Mouse (Mus musculus): Measurements from ENCODE around the gene Proca1. TPM values are rescaled to one million over a fixed set of nuclear protein-coding genes. Genes with fewer than 3 reads are reported as not detected.
"Not testable (repeated sequence)": the region's sequence is repeated elsewhere in the genome, so short reads cannot be mapped to it uniquely, and the experiment has no call there.

Gene Proca1
- polyA plus RNA-seq, 1 experiment from 2014 or later: 8.1 TPM

DNA sequence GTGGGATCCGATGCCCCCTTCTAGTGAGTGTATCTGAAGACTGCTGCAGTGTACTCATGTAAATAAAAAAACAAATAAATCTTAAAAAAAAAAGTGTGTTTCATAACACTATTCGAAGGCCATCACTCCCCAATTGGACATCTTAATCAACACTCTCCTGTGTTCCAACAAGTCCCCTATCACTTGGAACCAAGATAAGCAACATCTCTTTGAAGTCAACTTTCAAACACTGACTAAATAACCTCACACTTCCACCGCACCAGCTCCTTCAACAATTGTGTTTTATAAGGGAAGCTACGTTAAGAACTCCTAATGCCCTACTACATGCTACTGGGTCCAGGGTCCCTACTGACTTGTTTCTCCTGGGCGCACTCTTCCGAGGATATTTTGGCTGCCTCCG is 10.7 kb upstream of the Proca1 start:
- TF ChIP-seq EP300 (IDR thresholded peaks at IDR 0.05): no peak
- TF ChIP-seq CTCF (IDR thresholded peaks at IDR 0.05): no peak
- H3K9me3 ChIP-seq (ENCODE audit: low read length): no peaks in the 10 kb centered on the region
- DNase-seq (ENCODE audit: low spot score) (no peak), ATAC-seq (no peak)
- H3K4me2 ChIP-seq (replicated peaks; ENCODE audit: low read depth, low read length): peak overlapping the region; percentile 67
- peak overlapping the region; percentile 72 for H3K4me3 ChIP-seq (ENCODE audit: low read depth, low read length)
- WGBS: under 1% methylated on average over 7 of the region's 7 CpGs
- H3K27me3 ChIP-seq (replicated peaks; ENCODE audit: insufficient read depth, low read length): no peaks in the 10 kb centered on the region
- H3K27ac ChIP-seq (ENCODE audit: low read length): no peak overlapping the region
- H3K4me1 ChIP-seq (ENCODE audit: insufficient read depth, low read depth, low read length): peaks cover 13% of the 10 kb centered on the region; the same call in 1 of the 2 replicates
- peak overlapping the region; percentile 58 for H3K9ac ChIP-seq (replicated peaks; ENCODE audit: low read depth)
- peaks cover 11% of the 10 kb centered on the region; the same call in 1 of the 2 replicates for H3K36me3 ChIP-seq (ENCODE audit: insufficient read depth, low read length)

DNA sequence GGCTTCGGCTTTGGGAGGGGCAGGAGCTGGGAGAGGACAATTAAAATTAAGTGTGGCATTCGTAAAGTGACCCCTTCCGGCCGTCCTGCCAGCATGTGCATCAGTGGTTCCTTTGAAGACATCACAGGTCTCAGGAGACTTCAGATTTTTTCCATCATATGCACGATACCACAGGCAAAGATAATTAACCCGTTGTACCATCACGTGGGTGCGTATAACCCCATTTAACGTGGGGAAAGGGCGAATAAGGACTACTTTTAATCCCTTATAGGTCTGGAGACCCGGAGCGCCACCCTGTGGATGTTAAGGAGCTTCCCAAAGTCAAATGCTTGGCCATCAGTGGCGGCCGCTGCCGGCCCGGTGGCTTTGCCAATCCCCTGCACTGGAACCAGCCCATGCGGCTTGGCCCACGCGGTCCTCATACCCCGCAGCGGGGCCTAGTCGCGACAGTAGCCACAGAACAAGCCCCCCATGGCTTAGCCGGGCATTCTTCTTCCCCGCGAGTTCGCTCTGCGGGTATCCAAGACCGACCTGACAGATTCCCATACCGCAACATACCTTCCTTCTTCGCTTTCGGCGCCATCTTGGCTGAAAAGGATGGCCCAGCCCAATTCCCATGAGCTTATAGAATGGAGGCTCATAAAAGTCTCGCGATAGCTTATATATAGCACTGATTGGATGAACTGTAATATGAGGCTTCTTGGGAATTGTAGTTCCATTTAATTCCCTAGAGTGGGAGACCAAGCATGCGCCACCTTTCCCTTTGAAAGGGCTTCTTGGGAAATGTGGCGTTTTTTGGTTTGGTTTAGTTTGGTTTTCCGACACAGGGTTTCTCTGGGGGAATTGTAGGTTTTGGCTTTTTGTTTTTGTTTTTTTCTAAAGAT is 10.0 kb upstream of the Proca1 start, which contains the start of gene Rpl23a:
TSS of gene Rpl23a (minus strand) at position 624 of the 884 bp plus-strand sequence.
- Histone ChIP-seq H3K4me3 (ENCODE audit: low read depth, low read length) (peak within 1 kb of the TSS; percentile 72), H3K4me2 (replicated peaks; ENCODE audit: low read depth, low read length) (peak within 1 kb of the TSS; percentile 67), H3K9me3 (ENCODE audit: low read length) (no peaks in the 10 kb centered on the region), H3K4me1 (ENCODE audit: insufficient read depth, low read depth, low read length) (peaks cover 13% of the 10 kb centered on the region; the same call in 1 of the 2 replicates), H3K9ac (replicated peaks; ENCODE audit: low read depth) (peak within 1 kb of the TSS; percentile 58), H3K27ac (ENCODE audit: low read length) (peak within 1 kb of the TSS; percentile 84), H3K36me3 (ENCODE audit: insufficient read depth, low read length) (peaks cover 11% of the 10 kb centered on the region; the same call in 1 of the 2 replicates), H3K27me3 (replicated peaks; ENCODE audit: insufficient read depth, low read length) (no peaks in the 10 kb centered on the region)
- ATAC-seq (peak; percentile 88), DNase-seq (ENCODE audit: low spot score) (peak; percentile 99)
- under 1% methylated on average over 38 of the region's 38 CpGs for WGBS
- TF ChIP-seq EP300 (IDR thresholded peaks at IDR 0.05) (peak; percentile 67), CTCF (IDR thresholded peaks at IDR 0.05) (peak; percentile 61)

DNA sequence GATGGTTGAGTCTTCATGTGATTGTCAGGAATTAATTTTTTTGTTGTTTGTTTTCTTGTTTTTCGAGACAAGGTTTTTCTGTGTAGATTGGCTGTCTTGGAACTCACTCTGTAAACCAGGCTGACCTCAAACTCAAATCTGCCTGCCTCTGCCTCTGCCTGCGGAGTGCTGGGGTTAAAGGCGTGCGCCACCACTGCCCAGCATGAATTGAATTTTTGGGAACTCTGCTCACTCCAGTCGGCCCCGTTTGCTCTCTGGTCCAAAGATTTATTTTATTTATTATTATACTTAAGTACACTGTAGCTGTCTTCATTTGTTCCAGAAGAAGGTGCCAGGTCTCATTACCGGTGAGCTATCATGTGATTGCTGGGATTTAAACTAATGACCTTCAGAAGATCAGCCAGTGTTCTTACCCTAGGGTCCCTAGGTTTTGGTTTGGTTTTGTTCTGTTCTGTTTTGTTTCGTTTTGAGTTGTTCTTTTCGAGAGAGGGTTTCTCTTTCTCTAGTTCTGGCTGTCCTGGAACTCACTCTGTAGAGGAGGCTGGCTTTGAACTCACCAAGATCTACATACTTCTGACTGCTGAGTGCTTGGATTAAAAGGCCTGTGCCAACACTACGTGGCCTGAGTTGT is 9.2 kb upstream of the Proca1 start:
- Histone ChIP-seq H3K9me3 (ENCODE audit: low read length) (no peaks in the 10 kb centered on the region), H3K36me3 (ENCODE audit: insufficient read depth, low read length) (peaks cover 11% of the 10 kb centered on the region; the same call in 1 of the 2 replicates), H3K4me1 (ENCODE audit: insufficient read depth, low read depth, low read length) (peaks cover 11% of the 10 kb centered on the region; the same call in 1 of the 2 replicates), H3K4me2 (replicated peaks; ENCODE audit: low read depth, low read length) (peak overlapping the region; percentile 67; the same call in 1 of the 2 replicates), H3K27me3 (replicated peaks; ENCODE audit: insufficient read depth, low read length) (no peaks in the 10 kb centered on the region), H3K9ac (replicated peaks; ENCODE audit: low read depth) (no peak overlapping the region), H3K27ac (ENCODE audit: low read length) (no peak overlapping the region), H3K4me3 (ENCODE audit: low read depth, low read length) (peak overlapping the region; percentile 72; the same call in 1 of the 2 replicates)
- no peak for DNase-seq (ENCODE audit: low spot score)
- ATAC-seq: no peak
- no peak for TF ChIP-seq EP300 (IDR thresholded peaks at IDR 0.05)
- TF ChIP-seq CTCF (IDR thresholded peaks at IDR 0.05): no peak
- WGBS: 39% methylated on average over 10 of the region's 10 CpGs

DNA sequence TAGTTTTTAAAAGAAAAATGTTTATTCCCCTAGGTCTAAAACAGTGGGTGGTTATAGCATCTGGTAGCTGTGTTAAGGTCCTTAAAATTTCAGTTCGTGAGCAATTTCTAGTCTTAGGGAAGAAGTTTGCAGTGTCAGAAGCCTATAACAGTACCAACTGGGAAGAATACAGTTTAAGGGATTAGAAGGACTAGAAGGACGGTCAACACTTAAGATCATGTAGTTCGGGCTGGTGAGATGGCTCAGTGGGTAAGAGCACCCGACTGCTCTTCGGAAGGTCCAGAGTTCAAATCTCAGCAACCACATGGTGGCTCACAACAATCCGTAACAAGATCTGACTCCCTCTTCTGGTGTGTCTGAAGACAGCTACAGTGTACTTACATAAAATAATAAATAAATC is 8.5 kb upstream of the Proca1 start:
- H3K4me3 ChIP-seq (ENCODE audit: low read depth, low read length); ATAC-seq; H3K4me2 ChIP-seq (replicated peaks; ENCODE audit: low read depth, low read length); H3K9me3 ChIP-seq (ENCODE audit: low read length); H3K4me1 ChIP-seq (ENCODE audit: insufficient read depth, low read depth, low read length); H3K9ac ChIP-seq (replicated peaks; ENCODE audit: low read depth); H3K27ac ChIP-seq (ENCODE audit: low read length); DNase-seq (ENCODE audit: low spot score); H3K27me3 ChIP-seq (replicated peaks; ENCODE audit: insufficient read depth, low read length): not testable (repeated sequence)
- 93% methylated on average over 6 of the region's 6 CpGs for WGBS
- peaks cover 11% of the 10 kb centered on the region; the same call in 1 of the 2 replicates for H3K36me3 ChIP-seq (ENCODE audit: insufficient read depth, low read length)

DNA sequence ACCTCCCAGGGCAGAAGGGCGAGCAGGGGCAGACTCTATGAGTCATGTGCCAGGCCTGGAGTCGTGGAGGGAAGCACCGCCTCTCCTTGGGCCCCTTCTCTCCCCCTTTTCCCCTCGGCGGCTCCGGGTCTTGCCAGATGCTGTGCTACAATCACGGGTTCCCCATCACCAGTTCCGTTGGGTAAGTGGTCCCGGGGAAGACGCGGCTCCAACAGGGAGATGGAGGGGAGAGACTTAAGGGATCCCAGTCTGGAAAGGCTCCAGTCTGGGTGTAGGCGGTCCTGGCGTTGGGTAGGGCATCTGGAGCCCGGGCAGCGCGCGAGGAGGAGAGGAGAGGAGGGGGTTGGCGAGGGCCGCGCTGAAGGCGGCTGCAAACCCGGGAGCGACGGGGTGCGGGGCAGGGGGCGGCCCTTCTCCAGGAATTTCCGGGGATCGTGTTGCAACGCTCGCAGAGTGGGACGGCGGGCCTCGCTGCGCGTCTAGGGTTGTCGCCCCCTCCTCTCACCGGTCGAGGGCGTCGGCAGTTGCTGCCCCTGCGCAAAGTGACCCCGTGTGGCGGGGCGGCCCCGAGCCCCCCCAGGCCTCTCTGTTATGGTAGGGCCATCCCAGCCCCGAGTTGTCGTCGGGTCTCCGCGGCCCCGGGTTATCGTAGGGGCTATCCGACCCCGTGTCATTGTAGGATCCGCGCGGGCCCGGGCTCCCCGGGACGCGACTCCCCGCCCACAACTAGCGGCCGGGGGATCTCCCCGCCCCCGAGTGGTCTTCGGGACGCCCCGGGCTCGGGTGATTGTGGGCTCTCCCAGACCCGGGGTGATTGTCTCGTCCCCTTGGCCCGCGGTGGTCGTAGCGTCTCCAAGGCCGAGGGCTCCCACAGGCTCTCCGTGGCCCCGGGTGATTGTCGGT is 4.6 kb upstream of the Proca1 start, which contains the start of gene Rab34:
TSS of gene Rab34 (plus strand) at position 100 of the 903 bp plus-strand sequence.
- peak; percentile 83 for ATAC-seq
- no peaks in the 10 kb centered on the region for H3K9me3 ChIP-seq (ENCODE audit: low read length)
- DNase-seq (ENCODE audit: low spot score): peak; percentile 93
- peak within 1 kb of the TSS; percentile 77 for H3K9ac ChIP-seq (replicated peaks; ENCODE audit: low read depth)
- under 1% methylated on average over 47 of the region's 80 CpGs for WGBS
- H3K27ac ChIP-seq (ENCODE audit: low read length): peak within 1 kb of the TSS; percentile 95
- H3K36me3 ChIP-seq (ENCODE audit: insufficient read depth, low read length): no peaks in the 10 kb centered on the region
- peaks cover 9% of the 10 kb centered on the region; the same call in 1 of the 2 replicates for H3K4me1 ChIP-seq (ENCODE audit: insufficient read depth, low read depth, low read length)
- TF ChIP-seq EP300 (IDR thresholded peaks at IDR 0.05): no peak
- no peak for TF ChIP-seq CTCF (IDR thresholded peaks at IDR 0.05)
- H3K4me3 ChIP-seq (ENCODE audit: low read depth, low read length): peak within 1 kb of the TSS; percentile 71
- peak within 1 kb of the TSS; percentile 87 for H3K4me2 ChIP-seq (replicated peaks; ENCODE audit: low read depth, low read length)
- H3K27me3 ChIP-seq (replicated peaks; ENCODE audit: insufficient read depth, low read length): no peaks in the 10 kb centered on the region
